Mouse (Mus musculus) urinary bladder, postnatal 14 days (tissue): Measurements from ENCODE around the gene Ccdc151.

Experiments
- DNase-seq: peaks from one replicate; pipeline ENCODE4 v3.0.0; 2021; ENCODE audit warnings: low spot score

Gene Ccdc151

GRCm38 (mm10) chr9:22002194-22003162 lies at the start of gene Ccdc151, which contains the start of gene Prkcsh:
Gene Ccdc151, minus strand, starts transcription at chr9:22002634.
Gene Prkcsh, plus strand, starts transcription at chr9:22002806.
- peak; percentile 100 for DNase-seq

DNA sequence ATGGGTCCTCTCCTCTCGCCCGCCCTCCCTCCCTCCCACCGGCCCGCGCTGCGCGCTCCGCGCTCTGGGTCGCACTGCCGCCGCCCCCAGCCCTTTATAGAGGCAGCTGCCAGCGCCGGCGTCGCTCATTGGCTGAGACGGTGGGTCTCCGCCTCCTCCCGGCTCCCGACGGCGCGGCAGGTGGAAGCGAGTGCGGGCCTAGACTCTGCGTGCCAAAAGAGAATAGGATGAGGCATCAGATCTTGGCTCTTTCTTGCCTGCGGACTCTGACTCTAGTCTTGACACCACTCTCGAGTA lies 49.5 kb upstream of the Ccdc151 start, which contains the start of gene Elavl3:
Elavl3 (minus strand) TSS at position 66 of the 297 bp plus-strand sequence.
- DNase-seq: no peak

DNA sequence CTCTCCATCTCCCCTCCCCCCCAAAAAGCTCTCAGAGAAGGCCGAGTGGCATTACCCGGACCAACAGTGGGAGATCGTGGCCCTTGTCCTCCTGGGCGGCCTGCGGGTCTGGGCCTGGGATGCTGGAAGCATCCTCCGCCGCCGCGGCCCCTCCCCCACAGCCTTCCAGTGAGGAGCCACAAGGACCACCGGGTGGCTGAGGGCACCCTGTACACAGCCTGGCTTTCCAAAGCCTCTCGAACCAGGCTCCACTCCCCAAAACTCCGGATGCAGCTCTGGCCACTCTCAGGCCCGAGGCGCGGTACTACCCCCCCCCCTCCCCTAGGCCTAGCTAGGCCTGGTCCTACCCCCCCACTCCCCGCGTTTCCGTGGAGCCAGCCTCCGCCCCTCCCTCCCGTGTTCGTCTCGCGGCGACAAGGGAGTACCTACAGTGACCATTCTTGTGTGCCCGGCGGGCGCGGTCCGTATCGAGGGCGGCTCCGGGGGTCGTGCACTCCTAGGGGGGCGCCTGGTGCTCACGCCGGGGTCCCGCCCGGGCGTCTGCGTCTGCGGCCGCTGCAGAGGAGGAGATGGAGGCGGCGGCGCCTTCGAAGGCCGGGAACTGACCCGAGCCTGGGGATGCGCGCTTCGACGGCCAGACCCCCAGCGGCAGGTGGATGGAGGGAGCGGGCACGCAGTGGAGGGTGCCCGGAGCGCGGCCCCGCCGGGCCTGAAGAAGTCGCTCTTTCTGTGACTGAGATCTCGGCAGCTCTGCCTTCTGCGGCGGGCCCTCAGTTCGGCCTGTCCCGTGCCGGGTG lies 48.9 kb upstream of the Ccdc151 start:
- no peak for DNase-seq

- DNase-seq: peak; percentile 34
Observed at GRCm38 (mm10) chr9:22050351-22050889, 48.0 kb upstream of the Ccdc151 start.

GRCm38 (mm10) chr9:22049721-22050270 lies 47.4 kb upstream of the Ccdc151 start:
- DNase-seq: no peak

- no peak for DNase-seq
Observed at GRCm38 (mm10) chr9:22049315-22049714, 46.9 kb upstream of the Ccdc151 start.

GRCm38 (mm10) chr9:22047329-22047728 lies 44.9 kb upstream of the Ccdc151 start:
- no peak for DNase-seq

GRCm38 (mm10) chr9:22041832-22042231 lies 39.4 kb upstream of the Ccdc151 start:
- no peak for DNase-seq

GRCm38 (mm10) chr9:22037826-22038225 lies 35.4 kb upstream of the Ccdc151 start:
- no peak for DNase-seq

GRCm38 (mm10) chr9:22035300-22036044 lies 33.0 kb upstream of the Ccdc151 start:
- DNase-seq: no peak

GRCm38 (mm10) chr9:22030386-22030785 lies 28.0 kb upstream of the Ccdc151 start:
- DNase-seq: no peak

DNA sequence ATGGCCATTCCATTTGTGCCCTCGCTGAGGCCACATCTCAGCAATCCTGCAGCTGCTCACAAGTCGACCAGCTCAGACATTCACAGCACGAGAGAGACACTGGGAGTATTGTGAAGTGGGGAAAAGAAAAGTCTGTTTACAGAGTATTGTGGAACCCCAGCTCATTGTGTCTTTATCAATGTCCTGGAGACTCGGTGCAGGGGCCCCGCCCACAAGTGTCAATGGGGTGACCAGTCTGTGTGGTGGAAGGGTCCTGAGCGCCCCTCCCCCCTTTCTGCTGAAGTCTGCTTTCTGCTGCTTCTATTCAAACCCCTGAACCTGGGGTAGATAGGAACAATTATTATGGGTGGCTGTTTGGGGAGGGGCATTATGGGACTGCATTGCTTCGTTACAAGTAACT lies 26.0 kb upstream of the Ccdc151 start:
- no peak for DNase-seq

- DNase-seq: no peak
Observed at GRCm38 (mm10) chr9:22024592-22024991, 22.2 kb upstream of the Ccdc151 start.

GRCm38 (mm10) chr9:22017208-22017825 lies 14.9 kb upstream of the Ccdc151 start:
- no peak for DNase-seq

- DNase-seq: no peak
Observed at GRCm38 (mm10) chr9:22016245-22016644, 13.8 kb upstream of the Ccdc151 start.

GRCm38 (mm10) chr9:22012731-22013130 lies 10.3 kb upstream of the Ccdc151 start:
- DNase-seq: no peak

DNA sequence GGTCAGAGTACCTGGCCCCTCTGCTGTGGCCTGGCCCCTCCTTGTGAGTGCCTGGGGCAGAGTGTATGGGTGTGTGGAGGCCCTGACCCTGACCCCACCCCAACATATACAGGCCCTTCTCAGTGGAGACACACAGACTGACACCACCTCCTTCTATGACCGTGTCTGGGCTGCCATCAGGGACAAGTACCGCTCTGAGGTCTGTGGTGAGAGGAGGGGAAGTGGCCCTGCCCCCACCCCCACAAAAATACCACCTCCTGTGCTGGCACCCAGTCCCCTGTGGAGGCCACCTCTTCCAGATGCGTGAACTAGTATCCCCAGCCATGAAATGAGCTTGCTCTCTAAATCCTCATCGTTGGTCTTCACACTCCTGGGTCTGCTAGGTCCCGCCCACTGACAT lies 8.6 kb upstream of the Ccdc151 start:
- no peak for DNase-seq

DNA sequence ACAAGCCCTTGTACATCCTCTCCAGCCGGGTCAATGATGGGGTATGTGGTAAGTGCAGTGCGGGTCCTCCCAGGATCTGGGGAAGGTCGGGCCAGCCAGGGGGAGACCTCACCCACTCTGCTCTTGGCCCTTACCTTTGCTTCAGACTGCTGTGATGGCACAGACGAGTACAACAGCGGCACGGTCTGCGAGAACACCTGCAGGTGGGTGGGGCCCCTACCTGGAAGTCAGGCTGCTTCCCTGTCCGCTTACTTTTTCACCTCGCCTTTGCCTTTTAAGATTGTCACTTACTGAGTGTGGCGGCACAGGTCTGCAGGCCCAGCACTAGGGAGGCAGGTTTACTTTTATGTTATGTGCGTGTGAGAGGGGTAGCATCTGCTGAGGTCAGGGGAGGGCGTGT lies 2.1 kb upstream of the Ccdc151 start:
- DNase-seq: no peak

- DNase-seq: peak; percentile 17
Observed at GRCm38 (mm10) chr9:22003163-22003554, 725 bp upstream of the Ccdc151 start.

DNA sequence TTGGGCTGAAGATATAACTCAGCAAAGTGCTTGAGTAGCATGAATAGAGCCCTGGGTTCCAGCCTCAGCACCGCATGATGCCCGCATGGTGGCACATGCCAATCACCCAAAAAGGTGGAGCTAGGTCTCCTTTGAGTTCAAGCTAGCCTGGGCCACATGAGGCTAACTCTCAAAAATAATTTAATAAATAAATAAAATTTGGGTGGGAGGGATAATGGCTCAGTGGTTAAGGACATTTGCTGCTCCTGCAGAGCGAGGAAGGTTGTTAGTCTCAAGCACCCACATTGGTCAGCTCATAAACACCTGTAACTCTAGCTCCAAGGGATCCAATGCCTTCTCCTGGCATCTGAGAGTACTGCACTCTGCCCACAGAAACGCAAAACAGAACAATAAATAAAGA lies 801 bp downstream of the Ccdc151 start:
- no peak for DNase-seq

- no peak for DNase-seq
Observed at GRCm38 (mm10) chr9:22000296-22000695, 2.1 kb downstream of the Ccdc151 start.
